Mouse (Mus musculus) megakaryocyte, embryonic 14.5 days (primary cell): ENCODE results near the gene Tulp2. TPM values are rescaled to one million over a fixed set of nuclear protein-coding genes. Genes with fewer than 3 reads are reported as not detected.

Experiments used
- H3K27me3 ChIP-seq: replicated peaks from 2 replicates; pipeline ENCODE3; 2012; ENCODE audit warnings: inconsistent platforms
- H3K36me3 ChIP-seq: replicated peaks from 2 replicates; pipeline ENCODE3; 2012; ENCODE audit warnings: low read length, inconsistent platforms, mixed read lengths
- H3K4me1 ChIP-seq: 2 replicates; pipeline ENCODE4 v1.6.1; 2012; ENCODE audit warnings: inconsistent platforms
- H3K4me3 ChIP-seq: replicated peaks from 2 replicates; pipeline ENCODE3; 2012; ENCODE audit warnings: moderate library complexity, mild to moderate bottlenecking, inconsistent platforms
- H3K9me3 ChIP-seq: 2 replicates; pipeline ENCODE4 v1.6.1; 2012; ENCODE audit warnings: inconsistent platforms
- FLI1 ChIP-seq: IDR thresholded peaks from 2 replicates; pipeline ENCODE4 v1.6.1; 2012; ENCODE audit warnings: low read length, inconsistent platforms, mixed read lengths
- GATA1 ChIP-seq: IDR thresholded peaks from 3 replicates; pipeline ENCODE4 v1.6.1; 2012; ENCODE audit warnings: mixed read lengths, low read length, inconsistent platforms, borderline replicate concordance
- polyA plus RNA-seq: library from polyadenylated mRNA; stranded (reverse); fragments of >175 nt; gene quantifications from 2 replicates; pipeline ENCODE4 v1.2.3, GENCODE M21; 2012; ENCODE audit warnings: low replicate concordance; ENCODE audit not compliant: insufficient read depth

Gene Tulp2
- polyA plus RNA-seq, 1 experiment = not detected

DNA sequence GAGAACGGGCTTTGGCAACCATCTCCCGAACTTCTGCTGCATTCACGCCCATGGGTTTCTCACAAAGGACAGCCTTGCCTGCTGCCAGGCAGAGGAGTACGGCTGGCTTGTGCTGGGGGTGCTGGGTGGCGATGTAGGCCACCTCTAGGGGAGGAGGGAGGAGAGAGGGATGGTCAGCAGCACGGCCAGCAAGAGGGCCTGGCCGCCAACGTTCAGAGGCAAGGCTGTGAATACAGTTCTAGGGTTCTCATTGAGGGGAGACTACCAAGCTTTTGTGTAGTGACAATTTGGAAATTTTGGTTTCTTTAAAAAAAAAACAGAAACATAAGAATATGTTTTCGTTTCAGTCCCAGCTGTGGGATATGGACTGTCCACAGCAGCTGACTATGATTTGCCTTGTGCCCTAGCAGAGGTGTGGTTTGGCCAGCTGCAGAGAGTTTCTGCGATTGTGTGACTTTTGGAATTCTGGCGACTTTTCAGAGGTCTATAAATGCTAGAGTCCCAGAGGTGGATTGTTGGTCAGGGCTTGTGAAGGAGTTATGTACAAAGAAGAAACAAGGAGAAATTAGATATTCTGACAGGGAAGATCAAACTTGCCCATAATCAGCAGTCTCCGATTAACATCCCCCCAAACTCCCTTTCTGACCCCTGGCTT is 5.2 kb downstream of the Tulp2 start, which contains the start of gene Gm45808:
Gene Gm45808, minus strand, starts transcription at position 51 of the 655 bp plus-strand sequence.
- peaks cover 11% of the 10 kb centered on the region for H3K27me3 ChIP-seq
- no peaks in the 10 kb centered on the region for H3K9me3 ChIP-seq
- H3K4me3 ChIP-seq = no peak within 1 kb of the TSS
- peaks cover 2% of the 10 kb centered on the region for H3K36me3 ChIP-seq
- TF ChIP-seq FLI1 (no peak), GATA1 (no peak)
- peaks cover 45% of the 10 kb centered on the region for H3K4me1 ChIP-seq

DNA sequence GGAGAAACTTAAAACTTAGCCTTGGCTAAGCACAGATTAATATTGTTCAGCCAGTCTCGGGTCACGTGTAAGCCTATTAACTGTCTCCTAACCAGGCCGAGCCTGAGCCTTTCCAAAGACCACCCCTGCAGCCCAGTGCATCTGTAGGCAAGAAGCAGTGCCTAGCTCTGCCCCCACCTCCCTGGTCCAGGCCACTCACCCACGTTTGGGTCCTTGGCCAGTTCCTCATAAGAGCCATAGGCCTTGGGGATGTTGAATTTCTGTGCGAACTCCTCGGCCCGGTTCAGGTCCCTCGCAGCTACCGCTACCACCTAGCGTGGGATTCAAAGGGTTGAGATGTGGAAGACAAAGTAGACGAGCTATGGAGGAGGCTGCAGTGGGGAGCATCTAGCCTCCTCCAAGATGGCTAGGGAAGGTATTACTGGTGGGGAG is 6.2 kb downstream of the Tulp2 start:
- H3K4me3 ChIP-seq = no peak overlapping the region
- peaks cover 49% of the 10 kb centered on the region for H3K4me1 ChIP-seq
- peaks cover 12% of the 10 kb centered on the region for H3K36me3 ChIP-seq
- TF ChIP-seq FLI1 = no peak
- TF ChIP-seq GATA1 = no peak
- H3K9me3 ChIP-seq = no peaks in the 10 kb centered on the region
- H3K27me3 ChIP-seq = peaks cover 11% of the 10 kb centered on the region

DNA sequence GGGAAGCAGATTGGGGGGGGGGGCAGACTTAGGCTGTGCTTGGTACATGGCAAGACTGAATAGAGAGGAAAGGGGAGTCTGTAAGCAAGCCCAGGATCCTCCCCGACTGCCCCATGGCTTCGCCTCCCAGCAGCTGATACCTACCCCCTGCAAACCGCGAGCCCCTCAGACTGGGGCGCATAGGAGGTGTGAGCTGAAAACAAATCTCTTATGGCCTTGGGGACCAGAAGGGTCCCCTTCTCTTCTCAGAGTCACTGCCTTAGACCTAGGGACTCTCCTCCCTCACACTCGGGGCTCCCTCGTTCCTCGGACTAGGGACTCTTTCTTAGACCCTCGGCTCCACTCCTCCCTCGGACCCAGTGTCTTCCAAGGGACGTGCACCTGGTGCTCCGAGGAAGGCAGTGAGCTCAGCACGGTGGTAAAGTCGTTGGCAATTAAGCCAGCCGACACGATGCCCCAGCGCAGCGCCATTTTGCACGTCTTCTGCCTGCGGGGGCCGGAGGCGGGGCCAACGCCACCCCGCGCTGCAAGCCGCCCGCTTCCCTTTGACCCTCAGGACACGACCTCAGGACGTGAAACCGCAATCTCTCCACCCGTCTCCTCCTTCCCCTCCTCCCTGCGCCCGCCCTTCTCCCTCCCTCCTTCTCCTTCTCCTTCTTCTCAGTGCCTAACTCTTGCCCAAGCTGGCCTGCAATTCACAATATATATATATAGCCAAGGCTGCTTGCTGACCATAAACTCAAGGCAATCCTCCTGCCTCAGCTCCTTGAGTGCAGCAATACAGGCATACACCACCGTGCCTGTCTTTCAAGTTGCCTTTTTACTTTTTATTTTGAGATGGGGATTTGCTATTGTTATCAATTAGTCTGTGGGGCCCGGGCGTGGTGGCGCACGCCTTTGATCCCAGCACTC is 6.9 kb downstream of the Tulp2 start, which contains the start of gene Dhdh:
Gene Dhdh, minus strand, starts transcription at position 513 of the 912 bp plus-strand sequence.
- Histone ChIP-seq H3K4me1 (peaks cover 56% of the 10 kb centered on the region), H3K4me3 (peak within 1 kb of the TSS; percentile 89), H3K27me3 (peaks cover 11% of the 10 kb centered on the region), H3K36me3 (peaks cover 19% of the 10 kb centered on the region), H3K9me3 (no peaks in the 10 kb centered on the region)
- TF ChIP-seq FLI1 (no peak), GATA1 (no peak)

DNA sequence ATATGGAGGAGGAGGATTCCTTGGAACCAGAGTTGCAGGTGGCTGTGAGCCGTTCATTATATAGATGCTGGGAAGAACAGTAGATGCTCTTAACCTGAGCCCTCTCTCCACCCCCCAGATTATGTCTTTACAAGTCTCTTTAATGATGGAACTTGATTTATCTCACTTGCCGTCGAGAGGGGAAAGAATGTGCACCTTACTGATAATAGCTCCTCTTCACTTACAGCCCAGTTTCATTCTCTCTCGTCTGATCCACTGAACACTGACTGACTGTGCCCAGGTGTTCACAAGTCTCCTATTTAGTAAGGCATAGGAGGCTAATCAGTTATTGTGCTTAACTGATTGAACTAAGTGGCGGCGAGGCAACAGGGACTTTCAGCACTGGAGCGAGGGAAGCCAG is 7.9 kb downstream of the Tulp2 start:
- Histone ChIP-seq H3K9me3 (no peaks in the 10 kb centered on the region), H3K4me3 (no peak overlapping the region), H3K4me1 (peaks cover 66% of the 10 kb centered on the region), H3K36me3 (peaks cover 29% of the 10 kb centered on the region), H3K27me3 (peaks cover 11% of the 10 kb centered on the region)
- TF ChIP-seq FLI1 (no peak), GATA1 (no peak)

DNA sequence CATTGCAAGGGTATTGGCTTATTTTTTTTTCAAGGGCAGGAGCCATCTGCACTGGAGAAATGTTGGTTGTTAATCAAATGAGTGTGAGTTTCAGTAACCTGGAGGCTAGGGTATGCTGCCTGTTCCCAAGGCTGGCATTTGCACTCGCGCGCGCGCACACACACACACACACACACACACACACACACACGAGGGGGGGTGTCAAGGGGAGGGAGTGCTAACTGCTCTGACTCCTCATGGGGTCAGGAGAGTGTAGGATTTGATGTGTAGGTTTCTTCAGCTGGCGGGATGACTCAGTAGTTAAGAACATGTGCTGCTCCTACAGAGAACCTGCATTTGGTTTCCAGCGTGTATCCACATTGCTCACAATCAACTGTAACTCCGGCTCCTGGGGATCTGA is 9.1 kb downstream of the Tulp2 start:
- peaks cover 42% of the 10 kb centered on the region for H3K36me3 ChIP-seq
- TF ChIP-seq FLI1 (no peak), GATA1 (no peak)
- H3K4me1 ChIP-seq = peaks cover 72% of the 10 kb centered on the region
- H3K27me3 ChIP-seq = peaks cover 11% of the 10 kb centered on the region
- H3K9me3 ChIP-seq = no peaks in the 10 kb centered on the region
- H3K4me3 ChIP-seq = no peak overlapping the region

DNA sequence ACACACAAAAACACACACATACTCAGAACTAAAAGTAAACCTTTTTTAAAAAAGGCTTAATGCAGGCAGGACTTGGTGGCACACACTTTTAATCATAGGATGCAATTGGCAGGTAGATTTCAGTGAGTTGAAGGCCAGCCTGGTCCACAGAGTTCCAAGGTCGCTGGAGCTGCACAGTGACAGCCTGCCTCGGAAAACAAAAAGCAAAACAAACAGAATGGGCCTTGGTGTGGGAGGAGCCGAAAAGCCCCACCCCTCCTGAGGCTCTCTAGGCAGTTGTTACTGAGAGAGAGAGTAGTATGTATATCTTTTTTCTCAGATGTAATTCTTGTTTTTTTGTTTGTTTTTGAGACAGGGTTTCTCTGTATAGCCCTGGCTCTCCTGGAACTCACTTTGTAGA is 9.6 kb downstream of the Tulp2 start:
- H3K9me3 ChIP-seq = no peaks in the 10 kb centered on the region
- TF ChIP-seq FLI1 (no peak), GATA1 (no peak)
- H3K27me3 ChIP-seq = peaks cover 11% of the 10 kb centered on the region
- H3K36me3 ChIP-seq = peaks cover 46% of the 10 kb centered on the region
- peak overlapping the region; percentile 72 for H3K4me3 ChIP-seq
- peaks cover 69% of the 10 kb centered on the region for H3K4me1 ChIP-seq

DNA sequence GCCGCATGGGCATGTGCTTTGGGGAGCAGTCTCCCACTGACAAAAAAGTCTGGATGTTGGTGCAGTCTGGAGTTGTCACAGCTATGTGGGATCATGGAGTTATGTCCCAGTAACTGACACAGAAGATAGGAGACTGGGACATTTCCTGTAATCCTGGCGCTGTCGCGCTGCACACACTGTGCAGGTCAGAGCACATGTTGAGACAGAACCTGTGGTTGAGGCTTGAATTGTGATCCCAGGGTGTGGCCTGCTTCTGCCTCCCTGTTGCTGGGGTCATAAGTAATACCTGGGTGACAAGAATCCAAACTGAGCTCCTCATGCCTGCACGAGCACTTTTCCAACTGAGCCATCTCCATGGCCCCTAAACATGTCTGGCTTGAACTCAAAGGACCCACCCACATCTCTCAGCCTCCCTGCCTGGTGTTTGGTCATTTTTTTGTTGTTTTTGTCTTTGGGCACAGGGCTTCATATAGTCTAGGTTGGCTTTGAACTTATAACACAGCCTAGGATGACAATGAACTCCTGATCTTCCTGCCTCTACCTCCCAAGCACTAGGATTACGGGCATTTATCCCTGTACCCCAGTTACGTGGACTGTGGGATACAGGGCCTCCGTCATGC is 10.7 kb downstream of the Tulp2 start:
- no peaks in the 10 kb centered on the region for H3K9me3 ChIP-seq
- H3K27me3 ChIP-seq = peaks cover 8% of the 10 kb centered on the region
- peaks cover 57% of the 10 kb centered on the region for H3K36me3 ChIP-seq
- no peak overlapping the region for H3K4me3 ChIP-seq
- H3K4me1 ChIP-seq = peaks cover 64% of the 10 kb centered on the region
- TF ChIP-seq GATA1 = no peak
- no peak for TF ChIP-seq FLI1

DNA sequence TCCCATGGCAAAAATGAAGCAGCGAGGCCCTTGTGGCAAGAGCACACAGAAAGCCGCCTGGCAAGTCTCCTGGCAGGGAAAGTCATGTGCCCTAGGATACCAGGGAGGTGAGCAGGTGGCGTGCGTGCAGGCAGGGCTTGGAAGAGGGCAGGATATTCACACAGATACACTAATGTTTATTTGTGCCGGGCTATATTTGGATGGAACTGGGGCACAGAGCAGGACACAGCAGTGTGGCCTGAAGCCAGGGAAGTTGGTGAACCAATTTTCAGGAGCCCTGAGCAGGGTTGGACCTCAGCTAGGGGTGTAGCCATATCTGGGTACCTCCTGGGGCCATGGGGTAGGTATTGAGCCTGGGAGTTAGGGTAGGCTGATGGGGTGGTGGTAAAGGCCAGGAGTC is 11.3 kb downstream of the Tulp2 start:
- no peak for TF ChIP-seq FLI1
- TF ChIP-seq GATA1 = no peak

DNA sequence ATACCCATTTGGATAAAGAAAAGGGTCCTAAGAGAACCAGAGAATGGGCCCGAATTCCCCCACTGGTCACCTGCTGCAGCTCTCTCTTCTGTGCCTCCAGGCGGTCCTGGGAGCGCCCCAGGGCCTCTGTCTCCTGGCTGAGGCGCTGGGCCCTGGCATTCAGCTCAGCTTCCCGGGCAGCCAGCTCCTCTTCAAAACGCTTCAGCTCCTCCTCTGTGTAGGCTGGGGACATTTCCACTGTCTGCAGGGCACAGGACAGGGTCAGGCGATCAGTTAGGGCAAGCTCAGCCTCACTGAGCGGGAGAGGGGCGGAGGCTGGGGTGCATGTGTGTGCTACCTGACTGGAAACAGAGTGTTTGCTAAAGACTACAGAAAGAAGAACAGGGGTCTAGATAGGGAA is 12.9 kb downstream of the Tulp2 start:
- TF ChIP-seq FLI1 (no peak), GATA1 (no peak)
- Histone ChIP-seq H3K9me3 (no peaks in the 10 kb centered on the region), H3K4me1 (peaks cover 51% of the 10 kb centered on the region), H3K4me3 (no peak overlapping the region), H3K36me3 (peaks cover 79% of the 10 kb centered on the region), H3K27me3 (no peaks in the 10 kb centered on the region)

More for the DNA sequence above, 11.3 kb downstream of the Tulp2 start:
- H3K27me3 ChIP-seq = peaks cover 4% of the 10 kb centered on the region
- H3K9me3 ChIP-seq = no peaks in the 10 kb centered on the region
- peaks cover 63% of the 10 kb centered on the region for H3K36me3 ChIP-seq
- no peak overlapping the region for H3K4me3 ChIP-seq
- peaks cover 64% of the 10 kb centered on the region for H3K4me1 ChIP-seq

DNA sequence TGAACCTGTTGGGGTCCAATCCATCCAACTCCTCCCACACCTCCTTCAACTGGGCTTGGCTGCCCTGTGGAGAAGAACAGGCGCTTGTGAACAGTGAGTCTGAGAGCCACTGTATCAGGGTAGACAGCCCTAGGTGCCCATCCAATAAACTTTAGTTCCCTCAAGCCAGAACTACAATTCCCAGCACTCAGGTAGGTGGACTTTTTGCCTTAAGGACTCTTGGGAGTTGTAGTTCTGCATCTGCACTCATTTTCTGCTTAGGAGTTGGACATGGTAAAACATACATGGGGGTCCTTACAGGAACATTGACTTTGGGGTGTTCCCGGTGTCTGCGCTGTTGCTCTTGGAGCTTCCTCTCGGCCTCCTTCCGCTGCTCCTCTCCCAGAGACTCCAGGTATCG is 16.8 kb downstream of the Tulp2 start:
- Histone ChIP-seq H3K4me3 (no peak overlapping the region), H3K4me1 (peaks cover 50% of the 10 kb centered on the region)

More for the DNA sequence above, 16.8 kb downstream of the Tulp2 start:
- Histone ChIP-seq H3K27me3 (no peaks in the 10 kb centered on the region), H3K9me3 (no peaks in the 10 kb centered on the region), H3K36me3 (peaks cover 98% of the 10 kb centered on the region)
- TF ChIP-seq GATA1 (no peak), FLI1 (no peak)
